Mouse (Mus musculus): Measurements from ENCODE around the gene Gm42715.

The Gm42715 gene

DNA sequence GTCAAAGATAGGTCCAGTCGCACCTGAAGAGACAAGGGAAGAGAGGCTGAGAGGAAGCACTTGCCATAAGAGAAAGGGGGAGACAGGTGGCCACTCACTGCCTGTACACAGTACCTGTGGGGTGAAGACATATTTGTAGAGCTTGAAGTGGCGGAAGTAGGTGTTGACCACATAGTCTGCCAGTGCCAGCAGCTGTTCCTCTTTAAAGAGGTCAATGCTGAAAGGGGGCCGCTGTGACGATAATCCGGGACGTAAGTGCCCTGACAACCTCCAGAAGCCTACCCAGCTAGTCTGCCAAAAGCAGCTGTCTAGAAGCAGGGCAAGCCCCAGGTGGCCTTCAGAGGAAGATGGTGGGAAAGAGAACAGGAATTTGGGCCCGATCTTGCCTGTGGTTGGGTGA lies 65.6 kb downstream of the Gm42715 start:
- no peak for DNase-seq (ENCODE audit: low spot score in 2 of 2)

DNA sequence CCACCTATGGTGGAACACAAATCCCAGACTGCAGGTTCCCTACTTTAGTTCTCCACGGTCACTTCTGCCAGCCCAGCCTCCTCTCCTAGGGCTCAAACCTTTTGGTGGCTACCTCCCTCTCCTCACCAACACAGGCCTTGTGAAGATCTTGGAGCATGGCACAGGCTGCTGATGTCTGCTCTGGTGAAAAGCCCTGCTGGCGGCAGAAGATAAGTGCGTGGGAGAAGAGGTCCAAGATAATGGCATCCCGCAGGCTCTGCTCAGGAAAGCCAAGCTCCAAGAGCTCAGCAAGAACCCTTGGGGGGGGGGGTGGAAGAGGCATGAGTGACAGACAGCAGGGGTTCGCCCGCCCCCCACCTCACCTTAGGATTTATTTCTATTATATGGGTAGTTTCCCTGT lies 66.8 kb downstream of the Gm42715 start:
- DNase-seq (ENCODE audit: low spot score in 2 of 2), result peak in 1 of 2 experiments; percentile 23

DNA sequence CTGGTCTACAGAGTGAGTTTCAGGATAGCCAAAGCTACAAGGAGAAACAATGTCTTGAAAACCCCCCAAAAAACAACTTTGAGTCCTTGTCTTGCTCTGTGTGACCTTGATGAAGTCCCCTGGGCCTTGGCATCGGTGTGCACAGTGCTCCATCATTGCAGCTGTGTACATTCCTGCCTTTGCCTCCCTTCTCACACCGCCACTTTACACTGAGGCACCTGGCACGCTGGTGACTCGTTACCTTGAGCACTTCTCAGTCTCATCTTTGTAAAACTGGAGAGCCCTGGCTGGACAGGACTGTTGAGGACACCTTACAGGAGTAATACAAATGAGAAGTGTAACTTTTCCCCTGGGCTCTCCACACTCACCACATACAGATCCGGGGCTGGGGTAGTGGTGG lies 67.8 kb downstream of the Gm42715 start:
- DNase-seq (ENCODE audit: low spot score in 2 of 2), result no peak

DNA sequence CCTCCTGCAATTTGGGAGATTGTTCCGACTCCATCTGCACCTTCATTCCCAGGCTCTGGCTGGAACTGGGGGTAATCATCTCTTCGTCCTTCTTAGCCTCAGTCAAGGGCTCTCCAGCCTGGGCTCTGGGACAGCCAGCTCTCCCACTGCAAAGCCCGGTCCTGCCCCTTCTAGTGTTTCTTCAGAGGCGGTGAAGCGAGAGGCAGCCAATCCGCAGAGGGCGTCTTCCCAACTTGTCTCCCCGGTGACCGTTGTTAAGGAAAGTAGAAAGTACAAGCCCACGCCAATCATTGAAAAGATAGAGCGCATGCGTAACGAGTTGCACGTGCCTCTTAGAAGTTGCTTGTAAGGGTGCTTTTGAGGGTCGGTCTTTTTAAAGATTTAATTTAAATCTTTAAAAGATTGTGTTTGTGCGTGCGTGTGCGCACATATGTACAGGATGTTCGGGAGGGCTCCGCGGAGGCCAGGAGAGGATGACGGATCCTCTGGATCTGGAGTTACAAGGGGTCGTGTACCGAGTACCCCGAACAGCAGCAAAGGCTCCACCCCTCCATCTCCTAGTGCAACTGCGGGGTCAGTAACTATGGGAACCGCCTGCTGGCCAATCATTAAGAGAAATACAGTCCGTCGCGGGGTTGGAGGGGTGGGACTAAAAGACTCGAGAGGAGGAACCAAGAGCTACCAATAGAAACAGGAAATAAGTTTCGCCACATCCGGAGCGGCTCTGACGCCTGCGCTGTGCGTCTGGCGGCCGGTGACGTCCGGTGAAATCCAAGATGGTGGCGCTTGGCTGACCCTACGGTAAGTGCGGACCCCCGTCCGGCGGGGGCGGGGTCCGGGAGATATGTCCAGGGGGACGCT lies 68.9 kb downstream of the Gm42715 start, which contains the start of the genes Ccdc189 and Rnf40:
Ccdc189 (minus strand) TSS at position 585 of the 861 bp plus-strand sequence.
Rnf40 (plus strand) TSS at position 757 of the 861 bp plus-strand sequence.
- DNase-seq (ENCODE audit: low spot score in 2 of 2), result peak; percentile 80 to 86

DNA sequence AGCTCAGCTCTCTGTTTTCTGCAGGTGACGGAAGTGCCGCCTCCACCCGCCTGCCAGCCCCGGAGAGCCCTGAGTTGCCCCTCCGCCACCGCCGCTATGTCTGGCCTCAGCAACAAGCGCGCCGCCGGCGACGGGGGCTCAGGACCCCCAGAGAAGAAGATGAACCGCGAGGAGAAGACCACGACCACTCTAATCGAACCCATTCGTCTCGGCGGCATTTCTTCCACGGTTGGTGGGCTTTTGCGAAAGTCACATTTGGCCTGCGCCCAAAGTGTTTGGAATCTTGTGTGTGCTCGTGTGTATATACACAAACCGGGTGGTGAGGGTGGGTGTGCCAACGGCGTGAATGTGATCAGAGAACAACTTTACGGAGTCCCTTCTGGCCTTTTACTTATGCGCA lies 69.5 kb downstream of the Gm42715 start:
- no peak for DNase-seq (ENCODE audit: low spot score in 2 of 2)

DNA sequence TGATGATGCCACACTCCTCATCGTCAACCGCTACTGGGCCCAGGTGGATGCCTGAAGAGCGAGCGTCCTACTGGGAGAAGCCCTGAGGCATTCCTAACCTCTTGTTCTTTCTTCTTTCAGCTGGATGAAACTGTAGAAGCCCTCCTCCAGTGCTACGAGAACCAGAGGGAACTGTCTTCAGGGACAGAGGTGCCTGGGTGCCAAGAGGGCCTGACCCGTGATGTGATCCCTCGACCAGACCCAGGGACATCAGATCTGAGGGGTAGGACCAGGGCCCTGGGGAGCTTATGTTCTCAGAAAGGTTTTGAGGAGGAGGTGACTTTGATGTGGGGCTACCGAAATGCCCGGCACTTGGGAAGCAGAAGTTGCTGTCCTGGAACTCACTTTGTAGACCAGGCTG lies 70.3 kb downstream of the Gm42715 start:
- no peak for DNase-seq (ENCODE audit: low spot score in 2 of 2)

DNA sequence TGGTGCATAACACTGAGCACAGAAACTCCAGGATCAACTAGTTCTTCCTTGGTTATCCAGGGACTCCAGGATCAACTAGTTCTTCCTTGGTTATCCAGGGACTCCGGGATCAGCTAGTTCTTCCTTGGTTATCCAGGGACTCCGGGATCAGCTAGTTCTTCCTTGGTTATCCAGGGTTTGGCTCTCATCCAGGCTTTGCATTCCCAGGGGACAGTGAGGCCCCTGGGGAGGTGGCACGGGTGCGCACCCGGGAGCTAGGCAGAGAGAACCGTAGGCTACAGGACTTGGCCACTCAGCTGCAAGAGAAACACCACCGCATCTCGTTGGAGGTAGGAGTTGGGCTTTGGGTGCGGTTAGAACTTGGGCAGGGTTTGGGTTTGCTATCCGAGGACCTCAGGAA lies 71.7 kb downstream of the Gm42715 start:
- DNase-seq (ENCODE audit: low spot score in 2 of 2), result no peak

DNA sequence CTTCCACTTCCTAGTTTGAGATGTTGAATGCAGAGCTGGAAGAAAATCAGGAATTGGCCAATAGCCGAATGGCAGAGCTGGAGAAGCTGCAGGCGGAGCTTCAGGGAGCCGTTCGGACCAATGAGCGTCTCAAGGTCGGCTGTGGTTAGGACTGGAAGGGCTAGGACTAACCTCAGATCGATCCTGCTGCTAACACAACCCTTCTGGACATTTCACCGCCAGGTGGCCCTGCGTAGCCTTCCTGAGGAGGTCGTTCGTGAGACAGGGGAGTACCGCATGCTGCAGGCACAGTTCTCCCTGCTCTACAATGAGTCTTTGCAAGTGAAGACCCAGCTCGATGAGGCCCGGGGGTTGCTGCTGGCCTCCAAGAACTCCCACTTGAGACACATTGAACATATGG lies 73.2 kb downstream of the Gm42715 start:
- no peak for DNase-seq (ENCODE audit: low spot score in 2 of 2)

DNA sequence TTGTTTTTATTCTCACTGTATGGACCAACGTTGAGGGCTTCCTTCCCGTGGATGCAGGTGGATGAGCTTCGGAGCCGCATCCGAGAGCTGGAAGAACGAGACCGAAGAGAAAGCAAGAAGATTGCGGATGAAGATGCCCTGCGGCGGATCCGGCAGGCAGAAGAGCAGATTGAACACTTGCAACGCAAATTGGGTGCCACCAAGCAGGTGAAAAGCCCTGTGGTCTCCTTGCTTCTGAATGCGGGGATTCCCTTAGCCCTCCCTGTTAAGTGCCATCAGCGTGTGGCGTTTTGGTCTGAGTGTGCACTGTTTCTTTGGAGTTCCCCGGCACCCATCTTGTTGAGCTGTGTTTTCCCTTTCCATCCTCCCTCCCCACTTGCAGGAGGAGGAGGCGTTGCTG lies 77.4 kb downstream of the Gm42715 start:
- no peak for DNase-seq (ENCODE audit: low spot score in 2 of 2)

DNA sequence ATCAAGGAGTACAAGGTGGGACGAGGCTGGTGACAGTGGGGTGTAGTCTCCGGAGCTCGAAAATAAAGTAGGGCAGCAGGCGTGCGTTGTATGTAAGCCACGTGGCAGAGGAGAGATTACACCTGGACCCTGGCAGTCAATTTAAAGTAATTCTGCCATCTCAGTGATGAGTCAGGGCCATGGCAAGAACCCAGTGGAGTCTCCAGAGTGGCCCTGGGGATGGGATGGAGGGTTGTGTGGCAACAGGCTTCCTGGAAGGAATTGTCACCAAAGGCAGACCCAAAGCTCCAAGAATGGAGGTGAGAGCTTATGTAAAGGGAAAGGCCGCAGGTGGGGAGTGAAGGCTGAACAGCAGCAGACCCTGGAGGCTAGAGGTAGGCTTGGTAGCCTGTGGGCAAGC lies 81.2 kb downstream of the Gm42715 start:
- no peak for DNase-seq (ENCODE audit: low spot score in 2 of 2)

DNA sequence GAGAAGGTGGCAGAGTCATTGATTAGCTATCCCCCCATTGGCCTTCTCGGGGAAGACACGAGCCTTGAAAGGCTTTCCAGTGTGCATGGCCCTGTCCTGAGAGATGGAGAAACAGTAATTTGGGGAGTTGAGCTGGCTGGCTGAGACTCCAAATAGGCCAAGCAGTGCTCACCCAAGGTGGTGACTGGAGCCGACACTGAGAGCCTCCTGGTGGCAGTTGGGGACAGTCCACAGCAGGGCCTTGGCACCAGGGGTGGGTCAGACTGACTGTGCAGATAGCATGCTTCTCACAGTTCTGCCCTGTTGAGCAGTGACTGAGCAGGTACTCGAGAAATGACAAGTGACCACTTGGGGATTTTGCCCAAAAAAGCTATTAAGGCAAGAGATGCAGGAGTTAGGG lies 82.4 kb downstream of the Gm42715 start:
- no peak for DNase-seq (ENCODE audit: low spot score in 2 of 2)

DNA sequence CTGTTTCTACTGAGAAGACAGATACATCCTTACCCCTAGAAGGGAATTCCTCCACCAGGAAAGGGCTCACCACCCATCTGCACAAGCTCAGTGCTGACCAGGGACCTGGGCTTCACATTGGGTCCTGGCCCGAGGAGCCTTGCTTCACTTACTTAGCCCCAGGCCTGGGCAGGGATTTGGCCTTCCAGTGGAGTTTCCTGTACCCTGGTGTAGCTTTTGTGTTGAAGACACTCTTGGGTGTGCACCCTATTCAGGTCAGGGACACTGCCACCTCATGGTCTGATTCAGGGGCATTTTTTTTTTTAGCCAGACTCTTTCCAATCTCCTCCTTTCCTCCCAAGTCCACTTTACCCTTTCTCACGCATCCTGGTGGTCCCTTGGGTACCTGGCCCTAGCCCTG lies 83.5 kb downstream of the Gm42715 start:
- DNase-seq (ENCODE audit: low spot score in 2 of 2), result no peak

DNA sequence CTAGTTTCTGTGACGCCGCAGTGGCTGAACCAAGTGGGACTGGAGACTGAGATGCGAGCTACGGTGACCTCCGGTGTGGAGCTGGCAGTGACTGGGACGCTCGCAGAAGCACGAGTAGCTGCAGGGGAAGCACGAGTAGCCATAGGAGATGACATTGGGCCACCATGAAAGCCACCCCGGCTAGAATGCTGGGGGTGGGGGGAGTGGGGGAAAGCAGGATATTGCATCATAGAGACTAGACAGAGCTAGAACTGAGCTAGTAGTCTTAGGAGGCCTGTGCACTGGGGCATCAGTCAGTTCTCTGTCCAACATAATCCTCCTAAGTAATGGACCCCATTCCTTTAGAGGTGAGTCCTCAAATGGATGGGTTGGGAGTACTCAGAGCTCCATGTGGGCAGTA lies 84.9 kb downstream of the Gm42715 start:
- DNase-seq (ENCODE audit: low spot score in 2 of 2), result no peak

DNA sequence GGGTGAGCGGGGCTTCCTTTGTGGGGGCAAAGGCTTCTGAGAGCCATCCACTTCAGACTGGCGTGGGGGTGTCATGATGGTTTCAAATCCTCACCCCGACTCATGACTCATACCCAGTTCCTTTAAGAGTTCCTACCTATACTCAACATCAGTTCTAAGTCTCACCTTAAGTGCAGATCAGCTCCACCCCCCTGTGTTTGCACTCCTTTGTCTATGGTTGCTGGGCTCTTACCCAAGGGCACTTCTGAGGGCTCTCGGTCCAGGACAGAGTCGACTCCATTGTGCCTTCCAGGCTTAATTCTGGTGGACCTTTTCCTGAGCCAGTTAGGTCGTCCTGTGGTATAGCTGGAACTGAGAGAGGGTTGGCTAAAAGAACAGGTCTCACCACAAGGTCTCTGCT lies 87.8 kb downstream of the Gm42715 start:
- no peak for DNase-seq (ENCODE audit: low spot score in 2 of 2)

DNA sequence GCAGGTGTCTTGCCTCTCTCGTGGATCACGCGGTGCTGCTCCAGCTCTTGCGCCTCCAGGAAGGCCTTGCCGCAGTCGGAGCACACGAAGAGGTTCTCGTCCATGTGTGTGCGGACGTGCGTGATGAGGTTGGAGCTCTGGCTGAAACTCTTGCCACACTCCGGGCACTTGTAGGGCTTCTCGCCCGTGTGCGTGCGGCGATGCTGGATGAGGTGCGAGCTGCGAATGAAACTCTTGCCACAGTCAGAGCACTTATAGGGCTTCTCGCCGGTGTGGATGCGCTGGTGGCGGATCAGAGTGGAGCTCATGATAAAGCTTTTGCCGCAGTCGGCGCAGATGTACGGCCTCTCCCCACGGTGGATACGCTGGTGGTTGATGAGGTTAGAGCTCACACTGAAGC lies 91.6 kb downstream of the Gm42715 start:
- no peak for DNase-seq (ENCODE audit: low spot score in 2 of 2)

DNA sequence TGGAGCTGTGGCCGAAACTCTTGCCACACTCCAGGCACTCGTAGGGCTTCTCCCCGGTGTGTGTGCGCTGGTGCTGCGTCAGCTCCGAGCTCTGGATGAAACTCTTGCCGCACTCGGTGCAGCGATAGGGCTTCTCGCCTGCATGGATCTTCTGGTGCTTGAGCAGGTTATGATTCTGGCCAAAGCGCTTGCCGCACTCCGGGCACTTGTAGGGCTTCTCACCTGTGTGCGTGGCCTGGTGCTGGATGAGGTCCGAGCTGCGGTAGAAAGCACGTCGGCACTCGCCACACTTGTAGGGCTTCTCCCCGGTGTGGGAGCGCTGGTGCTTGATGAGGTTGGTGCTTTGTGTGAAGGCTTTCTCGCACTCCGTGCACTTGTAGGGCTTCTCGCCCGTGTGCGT lies 92.2 kb downstream of the Gm42715 start:
- DNase-seq (ENCODE audit: low spot score in 2 of 2), result no peak

DNA sequence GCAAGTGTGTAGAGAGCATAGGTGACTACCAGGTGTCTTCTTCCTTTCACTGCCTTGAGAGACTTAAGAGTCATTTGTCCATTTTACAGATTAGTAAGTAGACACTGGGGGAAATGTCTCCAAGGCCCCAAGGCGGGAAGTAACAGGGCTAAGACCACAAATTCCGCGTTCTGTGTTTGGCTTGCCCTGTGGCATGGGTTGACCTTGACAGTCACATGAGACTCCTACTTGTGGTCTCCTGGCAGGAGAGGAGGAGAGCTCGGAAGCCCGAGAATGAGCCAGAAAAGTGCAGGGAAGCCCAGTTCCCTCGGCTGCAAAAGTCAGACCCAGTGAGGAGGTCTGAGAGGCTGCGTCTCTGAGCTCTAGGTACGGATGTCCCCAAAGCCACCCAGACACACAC lies 94.1 kb downstream of the Gm42715 start:
- DNase-seq (ENCODE audit: low spot score in 2 of 2), result no peak

DNA sequence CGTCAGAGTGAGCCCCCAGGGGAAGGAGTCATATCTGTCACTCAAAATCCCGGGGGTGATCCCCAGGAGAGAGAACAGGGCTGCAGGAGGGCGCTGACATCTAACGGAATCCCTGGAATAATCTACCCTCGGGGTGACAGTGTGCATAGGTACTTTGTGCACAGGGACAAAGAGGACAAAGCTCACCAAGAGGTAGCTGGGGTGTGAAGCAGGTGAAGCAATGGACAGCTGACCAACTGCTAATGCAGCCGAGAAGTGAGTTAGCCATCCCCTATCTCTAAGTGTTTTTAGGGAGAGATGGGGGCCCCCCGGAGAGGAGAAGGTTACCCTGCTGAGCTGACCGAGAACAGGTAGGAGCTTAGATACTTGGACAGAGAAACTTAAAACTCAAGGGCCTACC lies 94.7 kb downstream of the Gm42715 start:
- no peak for DNase-seq (ENCODE audit: low spot score in 2 of 2)

DNA sequence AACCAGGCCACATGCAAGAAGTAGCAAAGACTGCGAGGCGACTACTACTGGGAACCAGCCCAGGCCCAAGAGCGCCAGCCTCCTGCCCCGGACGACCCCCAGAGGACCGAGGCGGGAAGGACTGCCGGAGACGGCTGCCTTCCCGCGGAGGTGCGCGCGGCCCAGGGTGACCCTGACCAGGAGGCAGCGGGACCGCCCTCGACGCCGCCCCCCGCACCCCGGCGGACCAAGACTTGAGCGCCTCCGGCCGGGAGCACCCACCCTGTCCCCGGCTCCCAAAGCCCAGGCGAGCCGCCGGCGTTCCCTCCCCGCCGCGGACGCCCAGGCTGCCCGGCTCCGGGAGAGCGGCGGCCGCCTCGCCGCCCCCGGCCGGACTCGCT lies 95.1 kb downstream of the Gm42715 start:
- DNase-seq (ENCODE audit: low spot score in 2 of 2), result peak in 1 of 2 experiments; percentile 28

DNA sequence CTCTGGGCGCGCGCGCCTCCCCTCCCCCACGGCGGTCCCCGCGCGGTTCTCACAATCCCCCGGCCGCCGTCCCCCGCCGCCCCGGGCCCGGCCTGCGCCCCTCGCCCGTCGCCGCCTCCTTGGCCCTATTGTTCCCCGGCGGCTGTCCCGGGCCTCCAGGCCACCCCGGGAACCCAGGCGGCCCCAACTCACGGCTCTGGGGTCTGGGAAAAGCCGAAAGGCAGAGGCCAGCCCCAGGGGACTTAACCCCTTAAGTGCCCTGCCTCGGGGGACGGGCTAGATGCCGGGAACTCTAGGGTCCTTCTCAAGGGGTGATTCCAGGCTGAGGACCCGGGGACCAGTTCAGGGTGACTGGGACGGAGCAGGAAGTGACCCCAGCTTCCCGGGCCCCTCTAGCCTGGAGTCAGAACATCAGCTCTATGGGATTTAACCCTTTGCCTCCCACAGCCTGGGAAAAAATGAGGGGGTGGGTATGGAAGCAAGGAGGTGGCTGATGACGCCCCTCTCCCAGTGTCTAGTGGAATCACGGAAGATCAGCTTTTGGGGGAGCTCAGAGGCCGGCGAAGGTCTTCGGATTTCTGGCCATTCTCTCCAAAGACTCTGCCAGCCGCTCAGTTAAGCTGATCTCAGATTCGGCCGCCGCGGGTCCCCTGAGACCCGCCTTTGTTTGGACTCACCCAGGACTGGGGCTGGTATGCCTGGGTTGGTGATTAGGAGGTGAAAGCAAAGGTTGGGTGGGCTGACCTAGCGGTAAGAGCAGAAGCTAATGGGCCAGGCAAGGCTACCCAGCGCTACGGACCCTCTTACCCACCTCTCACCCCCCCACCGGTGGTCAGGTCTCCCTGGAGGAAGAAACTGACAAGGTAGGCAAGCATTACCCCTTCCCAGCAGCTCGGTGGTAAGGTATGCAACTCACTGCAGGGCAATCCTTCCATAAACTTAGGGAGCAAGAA lies 95.8 kb downstream of the Gm42715 start, which contains the start of gene Zfp629:
Zfp629 (minus strand) TSS at position 907 of the 953 bp plus-strand sequence.
- DNase-seq (ENCODE audit: low spot score in 2 of 2), result peak in 1 of 2 experiments; percentile 29

DNA sequence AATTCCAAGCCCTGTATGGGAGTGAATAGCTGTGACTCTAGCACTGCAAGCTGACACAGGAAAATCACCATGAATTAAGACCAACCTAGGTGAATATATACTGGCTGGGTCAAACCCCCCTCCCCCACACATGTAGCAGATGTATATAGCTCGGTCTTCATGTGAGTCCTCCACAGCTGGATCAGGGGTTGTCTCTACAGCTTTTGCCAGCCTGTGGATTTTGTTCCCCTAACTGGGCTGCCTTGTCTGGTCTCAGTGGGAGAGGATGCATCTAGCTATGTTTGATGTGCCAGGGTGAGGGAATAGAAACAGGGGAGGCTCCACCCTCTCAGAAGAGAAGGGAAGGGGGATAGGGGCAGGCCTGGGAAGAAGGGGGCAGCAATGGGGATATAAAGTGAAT lies 97.0 kb downstream of the Gm42715 start:
- DNase-seq (ENCODE audit: low spot score in 2 of 2), result no peak

All from spleen, postnatal 14 days (tissue).